Mouse (Mus musculus): Measurements from ENCODE around the gene Ptpre. TPM values are rescaled to one million over a fixed set of nuclear protein-coding genes. Genes with fewer than 3 reads are reported as not detected.
"Not testable (repeated sequence)": the region's sequence is repeated elsewhere in the genome, so short reads cannot be mapped to it uniquely, and the experiment has no call there.

Gene Ptpre
- polyA plus RNA-seq, 1 experiment from 2014 or later = 4.7 TPM

DNA sequence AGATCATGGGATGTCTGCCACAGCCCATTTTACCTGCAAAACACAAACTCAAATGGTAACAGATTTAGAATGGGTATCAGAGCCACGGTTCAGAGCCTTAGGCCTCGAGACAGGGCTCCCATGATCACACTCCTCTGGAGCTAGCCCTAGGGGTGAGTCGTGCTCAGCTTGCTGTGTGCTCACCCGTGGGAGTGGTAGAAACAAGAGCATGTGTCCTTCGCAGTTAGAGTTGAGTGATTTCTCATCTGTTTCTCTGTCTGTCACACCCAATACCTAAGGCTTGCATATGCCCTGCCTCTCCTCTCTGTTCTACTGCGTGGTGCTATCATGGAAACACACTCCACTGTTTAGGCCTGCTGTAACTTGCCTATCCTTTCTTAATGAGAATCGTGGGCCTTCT, 75.5 kb downstream of the Ptpre start:
- no peaks in the 10 kb centered on the region for H3K27me3 ChIP-seq (replicated peaks; ENCODE audit: control insufficient read depth, insufficient read depth, low read length)
- H3K36me3 ChIP-seq (ENCODE audit: control insufficient read depth, insufficient read depth) = no peaks in the 10 kb centered on the region
- no peak overlapping the region for H3K27ac ChIP-seq (ENCODE audit: low read depth, low read length)
- no peak overlapping the region for H3K4me3 ChIP-seq (ENCODE audit: low read depth, low read length)
- no peak for TF ChIP-seq CTCF (IDR thresholded peaks at IDR 0.05; ENCODE audit: low read depth)
- H3K9ac ChIP-seq (ENCODE audit: low read depth, low read length) = no peak overlapping the region
- H3K4me1 ChIP-seq (replicated peaks; ENCODE audit: control insufficient read depth, insufficient read depth, low read length) = no peaks in the 10 kb centered on the region; the same call in 1 of the 2 replicates
- no peak overlapping the region for H3K4me2 ChIP-seq (replicated peaks; ENCODE audit: low read depth)
- 74% methylated on average over 7 of the region's 7 CpGs for WGBS
- ATAC-seq = no peak
- H3K9me3 ChIP-seq (ENCODE audit: control insufficient read depth) = no peaks in the 10 kb centered on the region

DNA sequence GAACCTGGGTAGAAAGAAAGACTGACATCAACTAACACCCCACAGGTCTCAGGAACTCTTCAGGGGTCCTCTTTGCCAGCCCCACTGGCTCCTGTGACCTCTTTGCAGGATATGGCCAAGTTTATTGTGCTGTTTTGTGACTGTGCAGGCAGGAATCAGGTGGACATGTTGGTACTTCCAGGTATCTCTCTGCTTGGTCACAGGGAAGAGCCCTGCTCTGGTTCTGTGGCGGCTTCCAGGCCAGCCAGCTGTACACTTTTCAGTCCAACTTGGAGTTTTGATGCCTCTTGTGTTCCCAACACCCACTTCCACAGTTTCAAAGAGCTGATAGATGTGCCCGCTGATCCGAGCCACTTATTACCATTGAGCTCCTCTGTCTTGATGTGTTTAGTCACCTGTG, 76.1 kb downstream of the Ptpre start:
- no peak for ATAC-seq
- Histone ChIP-seq H3K4me1 (replicated peaks; ENCODE audit: control insufficient read depth, insufficient read depth, low read length) (no peaks in the 10 kb centered on the region; the same call in 1 of the 2 replicates), H3K27ac (ENCODE audit: low read depth, low read length) (no peak overlapping the region), H3K4me3 (ENCODE audit: low read depth, low read length) (no peak overlapping the region), H3K27me3 (replicated peaks; ENCODE audit: control insufficient read depth, insufficient read depth, low read length) (no peaks in the 10 kb centered on the region), H3K36me3 (ENCODE audit: control insufficient read depth, insufficient read depth) (no peaks in the 10 kb centered on the region), H3K9me3 (ENCODE audit: control insufficient read depth) (no peaks in the 10 kb centered on the region), H3K4me2 (replicated peaks; ENCODE audit: low read depth) (no peak overlapping the region), H3K9ac (ENCODE audit: low read depth, low read length) (no peak overlapping the region)
- TF ChIP-seq CTCF (IDR thresholded peaks at IDR 0.05; ENCODE audit: low read depth) = no peak
- WGBS = 93% methylated on average over 3 of the region's 3 CpGs

DNA sequence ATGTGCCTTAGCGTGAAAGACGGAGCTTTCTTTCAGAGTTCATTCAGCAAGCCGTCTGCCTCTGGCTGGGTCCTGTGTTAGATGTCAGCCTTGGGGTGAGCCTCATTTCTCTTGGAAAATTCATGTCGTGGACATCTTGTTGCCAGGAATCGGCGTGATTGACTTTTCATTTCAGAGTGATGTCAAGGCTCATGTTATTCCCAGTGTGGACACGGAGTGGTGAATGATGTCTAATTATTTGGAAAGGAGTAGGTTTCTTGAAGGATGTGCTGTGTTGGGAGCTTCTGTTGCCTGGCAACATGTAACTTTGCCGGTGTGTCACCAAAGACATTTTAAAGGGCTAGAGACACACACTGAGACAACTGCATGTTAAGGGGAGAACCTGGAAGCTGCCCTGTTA, 77.6 kb downstream of the Ptpre start:
- no peak for TF ChIP-seq CTCF (IDR thresholded peaks at IDR 0.05; ENCODE audit: low read depth)
- no peaks in the 10 kb centered on the region for H3K9me3 ChIP-seq (ENCODE audit: control insufficient read depth)
- no peak overlapping the region for H3K4me3 ChIP-seq (ENCODE audit: low read depth, low read length)
- H3K27ac ChIP-seq (ENCODE audit: low read depth, low read length) = no peak overlapping the region
- no peak overlapping the region for H3K9ac ChIP-seq (ENCODE audit: low read depth, low read length)
- WGBS = 80% methylated on average over 8 of the region's 8 CpGs
- no peaks in the 10 kb centered on the region for H3K27me3 ChIP-seq (replicated peaks; ENCODE audit: control insufficient read depth, insufficient read depth, low read length)
- no peaks in the 10 kb centered on the region for H3K4me1 ChIP-seq (replicated peaks; ENCODE audit: control insufficient read depth, insufficient read depth, low read length)
- no peak for ATAC-seq
- no peak overlapping the region for H3K4me2 ChIP-seq (replicated peaks; ENCODE audit: low read depth)
- no peaks in the 10 kb centered on the region for H3K36me3 ChIP-seq (ENCODE audit: control insufficient read depth, insufficient read depth)

DNA sequence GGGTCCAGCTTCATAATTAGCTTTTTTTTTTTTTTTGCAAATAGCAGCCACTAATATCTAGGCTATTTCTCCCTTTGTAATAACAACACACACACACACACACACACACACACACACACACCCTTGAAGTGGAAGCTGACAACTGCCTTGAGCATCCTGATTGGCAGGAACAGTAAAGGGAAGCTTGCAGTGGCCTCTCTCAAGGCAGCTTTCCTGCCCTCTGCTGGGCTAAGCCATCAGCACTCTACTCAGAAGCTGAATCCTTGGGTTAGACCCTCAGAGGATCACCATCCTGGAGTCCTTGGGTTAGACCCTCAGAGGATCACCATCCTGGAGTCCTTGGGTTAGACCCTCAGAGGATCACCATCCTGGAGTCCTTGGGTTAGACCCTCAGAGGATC, 79.2 kb downstream of the Ptpre start:
- not testable (repeated sequence) for H3K27me3 ChIP-seq (replicated peaks; ENCODE audit: control insufficient read depth, insufficient read depth, low read length); H3K4me2 ChIP-seq (replicated peaks; ENCODE audit: low read depth); H3K27ac ChIP-seq (ENCODE audit: low read depth, low read length); H3K36me3 ChIP-seq (ENCODE audit: control insufficient read depth, insufficient read depth); H3K4me3 ChIP-seq (ENCODE audit: low read depth, low read length); H3K9me3 ChIP-seq (ENCODE audit: control insufficient read depth); H3K9ac ChIP-seq (ENCODE audit: low read depth, low read length); H3K4me1 ChIP-seq (replicated peaks; ENCODE audit: control insufficient read depth, insufficient read depth, low read length); ATAC-seq
- peak; percentile 42 for TF ChIP-seq CTCF (IDR thresholded peaks at IDR 0.05; ENCODE audit: low read depth)

DNA sequence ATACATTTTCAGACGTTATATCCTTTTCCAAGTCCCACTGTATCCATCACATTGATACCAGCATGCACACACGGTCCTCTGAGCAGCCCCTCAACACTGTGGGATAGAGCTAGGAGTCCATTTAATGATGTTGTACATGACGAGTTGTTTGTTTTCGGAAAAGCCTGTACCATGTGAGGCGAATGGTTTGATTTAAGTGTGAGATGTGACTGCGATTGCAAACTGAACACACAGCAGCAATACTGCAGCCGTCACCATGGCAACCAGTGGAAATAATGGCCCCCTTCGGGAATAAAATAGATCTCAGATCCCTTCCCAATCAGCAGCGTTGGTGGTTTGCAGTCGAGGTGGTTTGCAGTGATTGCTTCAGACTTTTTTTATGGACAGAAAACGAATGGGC, 80.5 kb downstream of the Ptpre start:
- no peak overlapping the region for H3K4me3 ChIP-seq (ENCODE audit: low read depth, low read length)
- no peaks in the 10 kb centered on the region for H3K4me1 ChIP-seq (replicated peaks; ENCODE audit: control insufficient read depth, insufficient read depth, low read length)
- H3K9ac ChIP-seq (ENCODE audit: low read depth, low read length) = no peak overlapping the region
- ATAC-seq = no peak
- H3K27ac ChIP-seq (ENCODE audit: low read depth, low read length) = no peak overlapping the region
- WGBS = 75% methylated on average over 11 of the region's 11 CpGs
- no peak overlapping the region for H3K4me2 ChIP-seq (replicated peaks; ENCODE audit: low read depth)
- TF ChIP-seq CTCF (IDR thresholded peaks at IDR 0.05; ENCODE audit: low read depth) = no peak
- no peaks in the 10 kb centered on the region for H3K36me3 ChIP-seq (ENCODE audit: control insufficient read depth, insufficient read depth)
- H3K9me3 ChIP-seq (ENCODE audit: control insufficient read depth) = no peaks in the 10 kb centered on the region
- no peaks in the 10 kb centered on the region for H3K27me3 ChIP-seq (replicated peaks; ENCODE audit: control insufficient read depth, insufficient read depth, low read length)

DNA sequence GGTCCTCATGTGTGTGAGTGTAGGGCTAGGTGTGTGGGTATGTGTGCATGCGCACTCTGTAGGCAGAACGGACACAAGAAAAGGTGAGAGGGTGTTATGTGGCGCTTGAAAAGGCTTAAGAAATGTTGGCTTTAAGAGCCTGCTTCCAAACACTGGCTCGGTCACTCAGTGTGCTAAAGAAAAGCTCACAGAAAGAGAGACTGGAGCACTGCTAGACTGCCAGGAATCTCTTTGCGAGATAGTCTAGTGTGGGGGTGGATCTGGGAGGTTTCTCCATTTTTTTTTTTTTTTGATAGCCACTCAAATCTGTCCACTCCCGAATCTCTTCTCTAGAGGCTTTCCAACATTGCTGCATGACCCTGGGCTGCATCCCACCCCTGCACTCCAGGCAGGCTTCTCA, 84.4 kb downstream of the Ptpre start:
- H3K27ac ChIP-seq (ENCODE audit: low read depth, low read length) = no peak overlapping the region
- no peaks in the 10 kb centered on the region for H3K36me3 ChIP-seq (ENCODE audit: control insufficient read depth, insufficient read depth)
- H3K4me2 ChIP-seq (replicated peaks; ENCODE audit: low read depth) = no peak overlapping the region
- H3K9me3 ChIP-seq (ENCODE audit: control insufficient read depth) = no peaks in the 10 kb centered on the region
- no peaks in the 10 kb centered on the region for H3K27me3 ChIP-seq (replicated peaks; ENCODE audit: control insufficient read depth, insufficient read depth, low read length)
- no peak for TF ChIP-seq CTCF (IDR thresholded peaks at IDR 0.05; ENCODE audit: low read depth)
- no peak for ATAC-seq
- no peak overlapping the region for H3K4me3 ChIP-seq (ENCODE audit: low read depth, low read length)
- no peak overlapping the region for H3K9ac ChIP-seq (ENCODE audit: low read depth, low read length)
- 62% methylated on average over 6 of the region's 6 CpGs for WGBS
- H3K4me1 ChIP-seq (replicated peaks; ENCODE audit: control insufficient read depth, insufficient read depth, low read length) = no peaks in the 10 kb centered on the region

DNA sequence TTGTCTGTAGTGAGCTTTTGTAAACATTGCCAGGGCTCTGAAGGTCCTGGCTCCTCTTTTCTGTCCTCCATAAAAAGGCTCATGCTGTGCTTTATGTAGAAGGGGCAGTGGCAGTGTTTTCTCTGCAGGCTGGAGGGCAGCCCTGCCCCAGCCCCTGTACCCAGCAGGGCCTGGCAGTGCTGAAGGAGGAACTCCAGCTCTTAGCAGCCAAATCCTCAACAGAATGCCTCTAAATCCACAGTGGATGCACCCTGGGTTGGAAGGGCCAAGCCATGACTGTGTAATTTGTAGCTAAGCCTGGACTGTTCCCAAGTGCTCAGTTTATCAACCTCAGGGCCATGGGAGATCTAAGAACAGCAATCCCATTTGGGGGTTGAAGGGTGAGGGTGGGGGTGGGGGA, 85.0 kb downstream of the Ptpre start:
- Histone ChIP-seq H3K27me3 (replicated peaks; ENCODE audit: control insufficient read depth, insufficient read depth, low read length) (no peaks in the 10 kb centered on the region), H3K36me3 (ENCODE audit: control insufficient read depth, insufficient read depth) (no peaks in the 10 kb centered on the region), H3K4me1 (replicated peaks; ENCODE audit: control insufficient read depth, insufficient read depth, low read length) (no peaks in the 10 kb centered on the region), H3K4me2 (replicated peaks; ENCODE audit: low read depth) (no peak overlapping the region), H3K9me3 (ENCODE audit: control insufficient read depth) (no peaks in the 10 kb centered on the region), H3K4me3 (ENCODE audit: low read depth, low read length) (no peak overlapping the region), H3K27ac (ENCODE audit: low read depth, low read length) (no peak overlapping the region), H3K9ac (ENCODE audit: low read depth, low read length) (no peak overlapping the region)
- ATAC-seq = no peak
- no peak for TF ChIP-seq CTCF (IDR thresholded peaks at IDR 0.05; ENCODE audit: low read depth)

Data from intestine, postnatal 0 days (tissue).